ENCODE assay signal across 8 mouse cellular contexts in genomic region chr5:64805873-64806505, GRCm38 (mm10). TPM values are rescaled to one million over a fixed set of nuclear protein-coding genes. Genes with fewer than 3 reads are reported as not detected.
DNase-seq lines count a peak whose midpoint lies in the region; ATAC-seq and TF ChIP-seq lines count a peak whose summit lies in the region.

No protein-coding gene starts in this region.

- WGBS in forebrain, embryonic 11.5 days, result 1% methylated on average over 7 of the region's 7 CpGs
- WGBS in limb, embryonic 11.5 days, result under 1% methylated on average over 7 of the region's 7 CpGs
- 1% methylated on average over 7 of the region's 7 CpGs for WGBS in midbrain, embryonic 12.5 days
- WGBS in thymus, adult 2 months, result 1% methylated on average over 7 of the region's 7 CpGs

- no peak for TF ChIP-seq EP300 in CH12.LX (IDR thresholded peaks at IDR 0.05; ENCODE audit: low read length)

- no peaks in the 10 kb centered on the region for H3K27me3 ChIP-seq in CH12.LX (replicated peaks)
- no peaks in the 10 kb centered on the region for H3K27me3 ChIP-seq in forebrain, embryonic 11.5 days (ENCODE audit: control insufficient read depth, insufficient read depth, low read length)
- no peaks in the 10 kb centered on the region for H3K27me3 ChIP-seq in limb, embryonic 11.5 days (ENCODE audit: control insufficient read depth, insufficient read depth, low read length)
- no peaks in the 10 kb centered on the region for H3K27me3 ChIP-seq in midbrain, embryonic 12.5 days
- H3K27me3 ChIP-seq in thymus, adult 2 months (ENCODE audit: control insufficient read depth, insufficient read depth, low read length), result no peaks in the 10 kb centered on the region

- H3K4me2 ChIP-seq in CH12.LX (ENCODE audit: insufficient read depth, low read depth, poor library complexity, severe bottlenecking), result peak overlapping the region; percentile 80
- H3K4me2 ChIP-seq in forebrain, embryonic 11.5 days (ENCODE audit: low read depth, low read length, severe bottlenecking), result peak overlapping the region; percentile 50
- peak overlapping the region; percentile 52 for H3K4me2 ChIP-seq in limb, embryonic 11.5 days (ENCODE audit: low read depth, severe bottlenecking)
- H3K4me2 ChIP-seq in midbrain, embryonic 12.5 days (replicated peaks), result peak overlapping the region; percentile 67

- H3K4me3 ChIP-seq in CH12.LX (replicated peaks in 1 of 3; ENCODE audit: low read depth in 2 of 3, low read length in 2 of 3, poor library complexity in 1 of 3), result no peak overlapping the region
- H3K4me3 ChIP-seq in forebrain, embryonic 11.5 days (ENCODE audit: low read depth, low read length), result peak overlapping the region; percentile 32
- peak overlapping the region; percentile 33 for H3K4me3 ChIP-seq in limb, embryonic 11.5 days (ENCODE audit: low read depth, low read length)
- peak overlapping the region; percentile 71 for H3K4me3 ChIP-seq in midbrain, embryonic 12.5 days
- peak overlapping the region; percentile 9; the same call in 1 of the 2 replicates for H3K4me3 ChIP-seq in thymus, adult 2 months (ENCODE audit: control insufficient read depth, insufficient read depth, low read length)

- in situ Hi-C loops in CH12.LX (cut with MboI; ENCODE audit: low pct_ligation_motif_present, low pct_unique_long_range_greater_than_20kb, low sequenced_read_pairs), result no loop called here

- no peak for TF ChIP-seq POLR2A in CH12.LX (IDR thresholded peaks at IDR 0.05; ENCODE audit: low read depth, low read length)
- TF ChIP-seq POLR2A in thymus, adult 2 months (IDR thresholded peaks at IDR 0.05; ENCODE audit: control insufficient read depth, extremely low read depth, insufficient read depth, low read length, poor library complexity), result no peak

- peak; percentile 38 for ATAC-seq in activated CD4-positive, CD25-positive, alpha-beta regulatory T cell, adult 4 months
- no peak; the same call in 1 of the 2 replicates for ATAC-seq in forebrain, embryonic 11.5 days (replicated peaks; ENCODE audit: low FRiP score)
- ATAC-seq in hematopoietic stem cell, adult 5-6 weeks (replicated peaks in 1 of 2; ENCODE audit: insufficient read depth in 1 of 2, low FRiP score in 2 of 2, low TSS enrichment in 1 of 2, low read depth in 1 of 2, poor library complexity in 2 of 2, severe bottlenecking in 2 of 2), result peak; percentile 59 to 64
- peak; percentile 31 for ATAC-seq in limb, embryonic 11.5 days (ENCODE audit: insufficient number of reproducible peaks, low FRiP score, low TSS enrichment, low read depth)
- no peak for ATAC-seq in midbrain, embryonic 12.5 days (ENCODE audit: low FRiP score, low read depth)
- ATAC-seq in megakaryocyte-erythroid progenitor cell, adult 5-6 weeks (replicated peaks; ENCODE audit: low FRiP score, low TSS enrichment, poor library complexity, severe bottlenecking), result no peak

- no peaks in the 10 kb centered on the region for H3K79me2 ChIP-seq in CH12.LX (replicated peaks; ENCODE audit: control insufficient read depth, extremely low read depth, insufficient read depth, poor library complexity, severe bottlenecking)

- no peak overlapping the region for H3K27ac ChIP-seq in CH12.LX (ENCODE audit: insufficient read depth, low read depth)
- H3K27ac ChIP-seq in forebrain, embryonic 11.5 days (ENCODE audit: low read depth, low read length), result peak overlapping the region; percentile 92
- H3K27ac ChIP-seq in limb, embryonic 11.5 days (replicated peaks; ENCODE audit: low read depth, low read length), result peak overlapping the region; percentile 89
- peak overlapping the region; percentile 87 for H3K27ac ChIP-seq in midbrain, embryonic 12.5 days (replicated peaks)
- H3K27ac ChIP-seq in thymus, adult 2 months (ENCODE audit: control insufficient read depth, insufficient read depth, low read length), result peak overlapping the region; percentile 90

- peak; percentile 69 for DNase-seq in CH12.LX (ENCODE audit: extremely low read depth)
- DNase-seq in forebrain, embryonic 11.5 days (ENCODE audit: low spot score), result peak; percentile 77
- peak; percentile 83 for DNase-seq in limb, embryonic 11.5 days (ENCODE audit: low spot score)
- DNase-seq in thymus, adult 2 months, result peak; percentile 77

- no peak for TF ChIP-seq CTCF in CH12.LX (conservative IDR thresholded peaks at IDR 0.05 in 1 of 2, IDR thresholded peaks at IDR 0.05 in 1 of 2; ENCODE audit: low read depth in 2 of 2, low read length in 2 of 2)
- TF ChIP-seq CTCF in thymus, adult 2 months (IDR thresholded peaks at IDR 0.05; ENCODE audit: borderline replicate concordance, control insufficient read depth, extremely low read depth, insufficient read depth, low read length, poor library complexity), result no peak

- H3K36me3 ChIP-seq in CH12.LX (replicated peaks in 1 of 2; ENCODE audit: control insufficient read depth in 1 of 2, insufficient read depth in 1 of 2, low read length in 1 of 2), result no peaks in the 10 kb centered on the region
- 0 out of 2 replicates have a peak, but pooled peaks cover 2% of the 10 kb centered on the region for H3K36me3 ChIP-seq in forebrain, embryonic 11.5 days (ENCODE audit: control insufficient read depth, insufficient read depth, low read length)
- no peaks in the 10 kb centered on the region; the same call in 1 of the 2 replicates for H3K36me3 ChIP-seq in limb, embryonic 11.5 days (ENCODE audit: control insufficient read depth, insufficient read depth, low read length)
- no peaks in the 10 kb centered on the region for H3K36me3 ChIP-seq in midbrain, embryonic 12.5 days
- H3K36me3 ChIP-seq in thymus, adult 2 months (ENCODE audit: control insufficient read depth, insufficient read depth, low read length), result peaks cover 6% of the 10 kb centered on the region; the same call in 1 of the 2 replicates

- H3K9me3 ChIP-seq in CH12.LX (replicated peaks; ENCODE audit: low read length), result peaks cover 15% of the 10 kb centered on the region
- no peaks in the 10 kb centered on the region for H3K9me3 ChIP-seq in forebrain, embryonic 11.5 days (ENCODE audit: control insufficient read depth, low read length)
- no peaks in the 10 kb centered on the region for H3K9me3 ChIP-seq in limb, embryonic 11.5 days (ENCODE audit: control insufficient read depth, low read length)
- H3K9me3 ChIP-seq in midbrain, embryonic 12.5 days, result no peaks in the 10 kb centered on the region

- H3K4me1 ChIP-seq in CH12.LX (ENCODE audit: control insufficient read depth in 1 of 2, insufficient read depth in 2 of 2), result peaks cover 3 to 41% of the 10 kb centered on the region in 2 experiments; a peak in 3 of 4 replicates
- peaks cover 27% of the 10 kb centered on the region; the same call in 1 of the 2 replicates for H3K4me1 ChIP-seq in forebrain, embryonic 11.5 days (replicated peaks; ENCODE audit: control insufficient read depth, insufficient read depth, low read length)
- peaks cover 42% of the 10 kb centered on the region for H3K4me1 ChIP-seq in limb, embryonic 11.5 days (ENCODE audit: control insufficient read depth, insufficient read depth, low read length)
- peaks cover 52% of the 10 kb centered on the region for H3K4me1 ChIP-seq in midbrain, embryonic 12.5 days
- peaks cover 35% of the 10 kb centered on the region for H3K4me1 ChIP-seq in thymus, adult 2 months (replicated peaks; ENCODE audit: control insufficient read depth, insufficient read depth, low read length)

- dilution Hi-C loops in CH12.LX (cut with MboI; ENCODE audit: extremely low pct_ligation_motif_present, extremely low pct_unique_long_range_greater_than_20kb, low sequenced_read_pairs), result no loop called here

- TF ChIP-seq RAD21 in CH12.LX (IDR thresholded peaks at IDR 0.05; ENCODE audit: low read depth, low read length), result no peak

- peak overlapping the region; percentile 13; the same call in 1 of the 2 replicates for H3K9ac ChIP-seq in CH12.LX (ENCODE audit: insufficient read depth, low read depth)
- H3K9ac ChIP-seq in forebrain, embryonic 11.5 days (ENCODE audit: low read length), result peak overlapping the region; percentile 49
- peak overlapping the region; percentile 65 for H3K9ac ChIP-seq in limb, embryonic 11.5 days (ENCODE audit: low read length)
- H3K9ac ChIP-seq in midbrain, embryonic 12.5 days (replicated peaks), result peak overlapping the region; percentile 56

TF ChIP-seq in CH12.LX, 34 proteins besides CTCF, POLR2A, EP300 and RAD21:
- TF ChIP-seq MAX (IDR thresholded peaks at IDR 0.05; ENCODE audit: low read length) (no peak), JUND (conservative IDR thresholded peaks at IDR 0.05; ENCODE audit: low read depth, low read length) (peak; percentile 59), TCF12 (IDR thresholded peaks at IDR 0.05; ENCODE audit: low read depth, low read length) (no peak), CHD1 (IDR thresholded peaks at IDR 0.05; ENCODE audit: low read depth, low read length) (no peak), KAT2A (IDR thresholded peaks at IDR 0.05; ENCODE audit: insufficient replicate concordance, low read length) (no peak), JUN (IDR thresholded peaks at IDR 0.05; ENCODE audit: insufficient read depth, low read depth, low read length) (peak; percentile 72), NRF1 (IDR thresholded peaks at IDR 0.05; ENCODE audit: low read depth, low read length) (no peak), ETS1 (conservative IDR thresholded peaks at IDR 0.05; ENCODE audit: low read depth, low read length) (peak; percentile 45), HCFC1 (IDR thresholded peaks at IDR 0.05; ENCODE audit: low read depth, low read length) (no peak), MAZ (IDR thresholded peaks at IDR 0.05; ENCODE audit: low read depth, low read length) (0 out of 2 replicates have a peak, but pooled peaks have one; percentile 14), GABPA (IDR thresholded peaks at IDR 0.05; ENCODE audit: insufficient replicate concordance, low read depth, low read length) (no peak), ZMIZ1 (IDR thresholded peaks at IDR 0.05; ENCODE audit: low read depth, low read length) (no peak), ELF1 (IDR thresholded peaks at IDR 0.05; ENCODE audit: low read depth, low read length) (peak; percentile 44; the same call in 1 of the 2 replicates), MEF2A (IDR thresholded peaks at IDR 0.05; ENCODE audit: borderline replicate concordance, low read depth, low read length) (0 out of 2 replicates have a peak, but pooled peaks have one; percentile 30)

RNA-seq across cellular contexts. Expression of gene Klf3, which starts 2.8 kb away (rescaled TPM):
- 0.17 and 0.64 TPM in 2 replicates for total RNA-seq in CH12.LX (2012; rRNA removed)
- total RNA-seq in CH12.LX (2014; rRNA removed), result 0.40 and 0.47 TPM in 2 replicates
- 3.3 and 4.4 TPM in 2 replicates for polyA plus RNA-seq in CH12.LX (2012; ENCODE audit: insufficient read length, low read depth)
- 10 to 100 TPM; 64.9 to 76.7 TPM for polyA plus RNA-seq in activated CD4-positive, CD25-positive, alpha-beta regulatory T cell, adult 4 months (2017; shearing (Covaris generic))
- polyA plus RNA-seq in forebrain, embryonic 11.5 days (2014; fragmentation: Nextera tagmentation; extraction: Ambion mirVana), result 39.4 and 40.9 TPM in 2 replicates
- total RNA-seq in hematopoietic stem cell, adult 5-6 weeks (2017), result 22.5 and 28.1 TPM in 2 replicates
- polyA plus RNA-seq in limb, embryonic 11.5 days (2014; fragmentation: Nextera tagmentation; extraction: Ambion mirVana), result 38.6 and 43.6 TPM in 2 replicates
- polyA plus RNA-seq in midbrain, embryonic 12.5 days (2016; fragmentation: Nextera tagmentation; extraction: Ambion mirVana), result 37.4 and 39.9 TPM in 2 replicates
- 175 and 197 TPM in 2 replicates for polyA plus RNA-seq in thymus, adult 2 months (2012; rRNA removed)
- total RNA-seq in megakaryocyte-erythroid progenitor cell, adult 5-6 weeks (2014; fragmentation: Nextera tagmentation), result 101 and 120 TPM in 2 replicates
- total RNA-seq in megakaryocyte-erythroid progenitor cell, adult 5-6 weeks (2017), result 34.4 and 37.4 TPM in 2 replicates

Comparison
In these comparisons a context has a peak if more than half of its experiments do, and no peak if none do; other contexts are left out.
1. H3K4me3 ChIP-seq: peak in forebrain, embryonic 11.5 days (single experiment), limb, embryonic 11.5 days (single experiment), midbrain, embryonic 12.5 days (single experiment) and thymus, adult 2 months (single experiment); none in CH12.LX (0 of 3).
2. H3K9ac ChIP-seq: peak in every context shown above with its lines; median percentile 65 in limb, embryonic 11.5 days; 56 in midbrain, embryonic 12.5 days; 49 in forebrain, embryonic 11.5 days; 13 in CH12.LX.
3. ATAC-seq: peak in activated CD4-positive, CD25-positive, alpha-beta regulatory T cell, adult 4 months (single experiment), hematopoietic stem cell, adult 5-6 weeks (2 of 2) and limb, embryonic 11.5 days (single experiment); none in forebrain, embryonic 11.5 days (single experiment), midbrain, embryonic 12.5 days (single experiment) and megakaryocyte-erythroid progenitor cell, adult 5-6 weeks (single experiment).
4. Peak in every context shown above with its lines, with median percentiles within 50 percentile points of each other: DNase-seq and H3K4me2 ChIP-seq.